Comparison of ENCODE assay signal across 8 mouse cellular contexts in genomic region chr3:85917600-85917999, GRCm38 (mm10). TPM values are rescaled to one million over a fixed set of nuclear protein-coding genes. Genes with fewer than 3 reads are reported as not detected.
DNase-seq lines count a peak whose midpoint lies in the region.

No protein-coding gene starts in this region.

- DNase-seq in heart, adult 18-20 months: peak; percentile 21 to 64
- DNase-seq in heart, adult 9 months (ENCODE audit: low spot score in 2 of 2): no peak
- peak; percentile 51 for DNase-seq in testis, postnatal 10 days (ENCODE audit: low spot score)
- no peak for DNase-seq in testis, postnatal 14 days (ENCODE audit: low spot score)
- peak; percentile 48 for DNase-seq in cerebellum, adult 9-10 months
- peak; percentile 56 for DNase-seq in kidney, adult 9 months
- peak; percentile 56 for DNase-seq in lung, postnatal 36 days
- DNase-seq in yolk sac, embryonic 10.5 days (ENCODE audit: low spot score): no peak

RNA-seq across cellular contexts. Expression of gene Gm37240, which starts 30.3 kb away (rescaled TPM):
- 10 to 100 TPM; 30.0 to 39.3 TPM for total RNA-seq in heart, adult 18-20 months (2021)

RNA-seq across cellular contexts. Expression of gene Glt28d2, which starts 30.3 kb away (rescaled TPM):
- total RNA-seq in heart, adult 18-20 months (2021): 1 to 10 TPM; 8.1 to 8.6 TPM

RNA-seq across cellular contexts. Expression of gene Sh3d19, which starts 53.3 kb away (rescaled TPM):
- 10 to 100 TPM; 15.4 to 18.2 TPM for total RNA-seq in heart, adult 18-20 months (2021)

Comparison
In these comparisons a context has a peak if more than half of its experiments do, and no peak if none do; other contexts are left out.
1. DNase-seq: peak in heart, adult 18-20 months (2 of 2), testis, postnatal 10 days (single experiment), cerebellum, adult 9-10 months (single experiment), kidney, adult 9 months (single experiment) and lung, postnatal 36 days (single experiment); none in heart, adult 9 months (0 of 2), testis, postnatal 14 days (single experiment) and yolk sac, embryonic 10.5 days (single experiment).